Mouse (Mus musculus) megakaryocyte, embryonic 14.5 days (primary cell): ENCODE results near the gene Gm45837.

Experiments
- FLI1 ChIP-seq: IDR thresholded peaks from 2 replicates; pipeline ENCODE4 v1.6.1; 2012; ENCODE audit warnings: low read length, inconsistent platforms, mixed read lengths
- GATA1 ChIP-seq: IDR thresholded peaks from 3 replicates; pipeline ENCODE4 v1.6.1; 2012; ENCODE audit warnings: mixed read lengths, low read length, inconsistent platforms, borderline replicate concordance

- TF ChIP-seq GATA1 (no peak), FLI1 (no peak)
Measured at GRCm38 (mm10) chr7:101483498-101484115, 72.9 kb downstream of the Gm45837 start.
